Mouse (Mus musculus) spleen, postnatal 10 days (tissue): ENCODE measurements around the gene Aqp6.
A peak's percentile ranks its signal among the peaks of the same experiment; 100 is the strongest.

Experiments used
- DNase-seq, 2 experiments: peaks; one replicate each; pipeline ENCODE4 v3.0.0; 2021 to 2022; ENCODE audit warnings: low spot score in 2 of 2

Gene Aqp6

GRCm38 (mm10) chr15:99597596-99597995 is 3.6 kb upstream of the Aqp6 start:
- no peak for DNase-seq

GRCm38 (mm10) chr15:99599245-99600070 is 1.7 kb upstream of the Aqp6 start:
- no peak for DNase-seq

GRCm38 (mm10) chr15:99601823-99602120 is 572 bp downstream of the Aqp6 start:
- no peak for DNase-seq

- DNase-seq, result no peak
These were observed 1.1 kb downstream of the Aqp6 start for GRCm38 (mm10) chr15:99602206-99602820.

- no peak for DNase-seq
These were observed 2.0 kb downstream of the Aqp6 start for GRCm38 (mm10) chr15:99603216-99603615.

- DNase-seq, result no peak
These were observed 4.4 kb downstream of the Aqp6 start for GRCm38 (mm10) chr15:99605595-99605994.

GRCm38 (mm10) chr15:99606515-99606914 is 5.3 kb downstream of the Aqp6 start:
- DNase-seq, result peak in 1 of 2 experiments; percentile 49

GRCm38 (mm10) chr15:99607388-99608113 is 6.4 kb downstream of the Aqp6 start:
- no peak for DNase-seq

GRCm38 (mm10) chr15:99608382-99609125 is 7.4 kb downstream of the Aqp6 start:
- no peak for DNase-seq

- DNase-seq, result no peak
These were observed 10.4 kb downstream of the Aqp6 start for GRCm38 (mm10) chr15:99611563-99611962.

- no peak for DNase-seq
These were observed 13.1 kb downstream of the Aqp6 start for GRCm38 (mm10) chr15:99614273-99614672.

GRCm38 (mm10) chr15:99614753-99615152 is 13.6 kb downstream of the Aqp6 start:
- no peak for DNase-seq

GRCm38 (mm10) chr15:99615246-99615645 is 14.0 kb downstream of the Aqp6 start:
- DNase-seq, result no peak

GRCm38 (mm10) chr15:99618595-99618994 is 17.4 kb downstream of the Aqp6 start:
- no peak for DNase-seq

GRCm38 (mm10) chr15:99619821-99620220 is 18.6 kb downstream of the Aqp6 start:
- no peak for DNase-seq

- DNase-seq, result no peak
These were observed 20.9 kb downstream of the Aqp6 start for GRCm38 (mm10) chr15:99622063-99622462.

GRCm38 (mm10) chr15:99631618-99632017 is 30.4 kb downstream of the Aqp6 start:
- DNase-seq, result peak in 1 of 2 experiments; percentile 53

GRCm38 (mm10) chr15:99634702-99635101 is 33.5 kb downstream of the Aqp6 start:
- no peak for DNase-seq

- DNase-seq, result no peak
These were observed 36.4 kb downstream of the Aqp6 start for GRCm38 (mm10) chr15:99637405-99638123.

- no peak for DNase-seq
These were observed 36.9 kb downstream of the Aqp6 start for GRCm38 (mm10) chr15:99638124-99638485.

- DNase-seq, result no peak
These were observed 41.4 kb downstream of the Aqp6 start for GRCm38 (mm10) chr15:99642622-99643021.
